Mouse (Mus musculus) embryo, embryonic 11.5 days (tissue): ENCODE results near the gene Ttc22.
A peak's percentile ranks its signal among the peaks of the same experiment; 100 is the strongest.

ENCODE experiments used
- DNase-seq: peaks from one replicate; pipeline ENCODE4 v3.0.0-alpha.2; 2012; ENCODE audit warnings: low read depth, low spot score

Gene Ttc22

DNA sequence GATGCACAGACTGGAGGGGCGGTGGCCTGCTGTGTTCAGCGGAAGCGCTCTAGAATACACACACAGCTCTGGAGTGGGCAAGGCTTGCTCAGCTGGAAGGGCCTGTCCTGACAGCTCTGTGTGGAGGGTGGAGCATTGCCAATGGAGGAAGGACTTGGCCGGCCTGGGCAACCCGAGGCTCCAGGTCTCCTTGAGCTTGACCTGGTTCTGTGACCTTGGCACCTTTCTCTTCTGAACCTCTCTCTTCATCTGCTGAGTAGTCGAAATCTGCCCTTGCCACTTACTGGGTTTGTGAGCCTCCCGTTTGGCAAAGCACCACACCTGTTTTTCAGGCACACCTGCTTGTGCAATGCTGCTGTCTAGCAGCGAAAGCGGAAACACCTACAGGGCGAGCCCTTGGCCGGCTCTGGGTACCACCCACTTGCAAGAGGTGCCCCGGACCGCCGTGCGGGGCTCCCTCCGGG is at the start of gene Ttc22:
Gene Ttc22 (plus strand): TSS at position 403 of the 464 bp plus-strand sequence.
- no peak for DNase-seq

DNA sequence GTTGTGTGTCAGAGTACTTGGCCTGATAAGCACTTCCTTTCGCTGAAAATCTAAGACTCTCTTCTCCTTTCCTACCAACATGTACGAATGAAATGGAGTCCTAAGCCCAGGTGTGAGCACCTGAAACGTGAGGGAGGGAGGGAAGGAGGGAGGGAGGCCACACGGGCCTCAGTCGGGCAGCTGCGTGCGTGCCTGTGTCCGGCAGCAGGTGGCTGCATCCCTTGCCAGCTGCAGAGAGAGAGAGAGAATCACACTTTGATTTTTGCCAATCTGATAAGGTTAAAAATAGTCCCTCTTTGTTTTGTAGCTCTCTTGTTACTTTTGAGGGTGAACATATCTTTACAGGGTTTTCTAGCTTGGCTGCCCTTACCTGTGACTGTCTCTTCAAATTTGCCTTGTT is 47.2 kb upstream of the Ttc22 start:
- DNase-seq, result no peak

DNA sequence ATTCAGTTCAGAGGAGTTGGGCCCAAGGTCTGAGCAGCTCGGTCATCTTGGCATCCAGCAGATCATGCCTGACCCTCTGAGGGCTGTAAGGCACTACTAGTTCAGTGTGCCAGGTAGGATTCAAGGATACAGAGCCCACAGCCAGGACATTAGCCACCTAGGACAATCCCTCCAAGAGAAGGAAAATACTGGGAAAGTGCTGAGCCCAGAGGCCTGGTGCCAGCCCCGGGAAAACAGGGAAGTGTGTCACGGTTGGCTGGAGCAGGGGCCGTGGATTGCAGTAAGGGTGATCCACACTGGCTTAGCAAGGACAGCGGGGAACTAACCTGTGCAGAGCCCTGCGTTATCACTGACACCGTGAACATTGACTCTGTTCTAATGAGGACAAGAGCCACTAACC is 44.7 kb upstream of the Ttc22 start:
- no peak for DNase-seq

DNA sequence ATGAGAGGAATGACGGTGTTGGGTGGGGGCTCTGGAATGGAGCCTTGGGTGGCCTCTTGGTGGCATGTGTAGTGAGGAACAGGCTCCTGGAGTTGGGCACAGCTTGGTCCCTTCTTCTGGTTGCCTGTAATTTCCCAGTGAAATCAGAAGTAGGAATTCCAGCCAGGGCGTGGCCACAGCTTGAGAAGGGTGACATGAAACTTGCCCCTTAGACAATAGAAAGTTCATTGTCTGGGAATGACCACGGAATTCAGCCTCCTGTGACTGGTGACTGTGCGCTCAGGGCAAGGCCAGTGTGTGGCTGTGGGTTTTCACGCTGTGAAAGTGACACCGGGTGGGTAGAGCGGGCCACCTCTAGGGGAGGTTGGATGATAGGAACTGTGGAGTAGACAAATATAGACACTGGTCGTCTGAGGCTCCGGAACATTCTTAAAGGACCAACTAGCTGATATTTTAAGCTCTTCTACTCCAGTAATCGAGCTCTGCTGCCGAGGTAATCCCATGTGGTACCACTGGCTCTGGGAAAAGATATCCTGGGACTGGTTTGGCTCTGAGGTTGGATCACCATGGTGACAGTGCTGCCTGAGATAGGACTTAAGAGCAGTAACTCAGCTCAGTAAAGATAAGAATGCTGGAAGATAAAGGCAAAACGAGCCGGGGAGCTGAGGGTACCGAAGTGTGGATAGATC is 40.9 kb upstream of the Ttc22 start:
- no peak for DNase-seq

DNA sequence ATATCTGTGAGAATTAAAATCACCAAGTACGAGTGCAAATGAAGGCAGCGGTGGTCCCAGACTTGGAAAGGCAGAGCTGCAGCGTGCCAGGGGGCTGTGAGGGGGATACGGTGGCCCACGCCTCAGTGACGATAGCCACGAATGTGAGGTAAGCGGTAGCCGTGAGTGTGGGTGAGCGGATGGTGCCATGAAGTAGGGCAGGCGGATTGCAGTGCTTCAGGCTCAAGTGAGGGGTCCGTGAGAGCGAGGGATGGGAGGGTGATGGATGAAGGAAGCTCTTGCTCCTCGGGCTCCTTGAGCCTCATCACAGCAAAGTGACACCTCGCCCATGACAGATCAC is 40.4 kb upstream of the Ttc22 start:
- no peak for DNase-seq

DNA sequence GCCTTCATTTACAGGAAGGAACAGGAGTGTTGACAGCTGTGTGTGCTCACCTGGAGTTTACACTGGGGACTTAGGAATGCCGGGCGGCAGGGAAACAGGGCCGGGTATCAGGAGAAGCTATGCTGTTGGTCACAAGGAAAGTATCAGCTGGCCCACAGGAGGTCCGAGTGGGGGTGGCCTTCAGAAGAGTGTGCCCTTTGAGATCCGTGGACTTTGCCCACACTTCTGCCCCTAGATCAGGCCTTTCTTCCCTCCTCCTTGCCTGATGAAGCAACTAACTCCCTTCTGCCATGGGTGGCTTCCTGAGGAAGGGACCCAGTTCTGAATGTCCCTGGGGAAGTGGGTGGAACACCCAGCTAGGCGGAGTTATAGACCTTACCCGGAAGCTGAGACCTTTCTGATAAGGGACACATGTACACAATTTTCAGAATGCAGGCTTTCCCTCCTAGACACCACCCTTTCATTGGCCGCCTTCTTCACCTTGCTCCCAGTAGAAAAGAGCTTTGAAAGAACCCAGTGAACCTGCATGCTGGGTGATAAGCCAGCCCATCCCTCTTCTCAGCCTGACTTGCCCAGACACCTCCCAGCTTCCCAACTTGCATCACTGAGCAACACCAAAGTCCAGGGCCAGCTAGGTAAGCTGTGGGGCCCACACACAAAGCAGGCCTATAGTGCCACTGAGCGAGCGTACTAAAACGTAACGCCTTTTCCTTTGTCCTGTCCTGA is 39.6 kb upstream of the Ttc22 start:
- DNase-seq, result no peak

DNA sequence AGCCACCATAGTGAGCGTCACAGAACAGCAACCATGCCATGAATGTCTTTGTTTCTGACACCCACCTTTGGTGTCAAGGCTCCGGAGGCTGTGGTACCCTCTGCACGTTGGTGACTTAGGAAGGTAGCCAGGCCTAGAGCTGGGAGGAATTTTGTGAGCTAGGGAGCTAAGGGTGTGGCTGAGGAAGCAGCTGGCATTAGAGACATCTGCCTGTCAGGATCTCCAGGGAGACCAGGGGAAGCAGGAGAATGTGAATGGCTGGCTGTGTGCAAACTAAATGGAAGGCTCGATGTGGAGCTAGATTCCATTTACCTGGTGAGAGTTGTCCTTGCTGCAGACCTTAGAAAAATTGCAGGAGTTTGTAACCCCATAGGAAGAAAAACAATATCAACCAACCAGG is 37.6 kb upstream of the Ttc22 start:
- DNase-seq, result no peak

DNA sequence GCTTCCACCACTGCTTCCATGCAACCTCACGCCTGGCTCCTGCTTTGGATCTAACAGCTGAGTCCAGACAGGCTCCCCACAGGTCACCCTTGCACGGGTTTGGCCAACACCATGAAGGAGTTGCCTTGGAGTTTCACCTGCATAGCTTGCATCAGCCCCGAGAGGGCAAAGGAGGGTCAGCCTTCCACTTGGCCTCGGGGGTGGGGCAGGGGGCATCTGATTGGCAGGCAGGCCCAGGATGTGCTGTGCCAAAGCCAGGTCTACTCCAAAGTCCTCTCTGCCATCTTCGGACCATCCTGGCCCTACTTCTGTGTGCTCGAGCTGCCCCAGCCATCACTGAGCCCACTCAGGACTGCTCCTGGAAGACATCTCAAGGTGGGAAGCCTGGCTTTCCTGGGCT is 35.2 kb upstream of the Ttc22 start:
- DNase-seq, result no peak

DNA sequence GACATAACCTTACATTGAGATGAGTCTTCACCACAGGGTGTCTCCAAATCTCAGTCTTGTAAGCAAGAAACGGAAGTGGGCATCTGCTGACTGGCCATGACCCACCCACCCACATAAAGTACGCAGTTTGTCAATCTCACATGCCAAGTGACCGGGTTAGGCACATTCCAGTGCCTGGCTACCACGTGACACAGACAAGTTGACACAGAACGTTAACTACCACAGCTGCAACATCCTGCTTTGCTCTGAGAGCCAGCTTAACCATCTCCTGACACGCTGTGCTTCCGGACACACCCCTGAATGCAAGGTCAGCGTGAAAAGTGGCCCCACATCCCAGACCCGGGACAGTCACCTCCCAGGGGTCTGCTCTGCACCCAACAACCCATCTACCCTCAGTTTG is 32.1 kb upstream of the Ttc22 start:
- DNase-seq, result no peak

DNA sequence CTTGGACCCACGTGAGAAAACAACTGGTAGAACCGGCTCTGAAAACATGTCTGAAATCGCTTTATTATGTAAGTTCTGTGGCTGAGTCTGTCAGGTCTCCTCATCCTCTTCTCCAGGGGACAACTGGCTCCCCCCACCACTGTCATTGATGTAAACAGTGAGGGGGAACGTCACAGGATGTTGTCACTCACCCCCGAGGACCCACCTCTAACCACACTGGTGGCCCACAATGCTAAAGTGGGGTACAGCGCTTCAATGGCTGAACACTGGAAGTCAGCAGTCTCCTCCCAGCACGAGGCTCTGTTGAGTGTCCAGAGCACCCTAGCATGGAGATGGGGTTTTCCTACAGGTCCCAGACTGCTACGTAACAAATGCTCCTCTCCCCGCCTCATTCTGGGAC is 31.4 kb upstream of the Ttc22 start:
- no peak for DNase-seq

DNA sequence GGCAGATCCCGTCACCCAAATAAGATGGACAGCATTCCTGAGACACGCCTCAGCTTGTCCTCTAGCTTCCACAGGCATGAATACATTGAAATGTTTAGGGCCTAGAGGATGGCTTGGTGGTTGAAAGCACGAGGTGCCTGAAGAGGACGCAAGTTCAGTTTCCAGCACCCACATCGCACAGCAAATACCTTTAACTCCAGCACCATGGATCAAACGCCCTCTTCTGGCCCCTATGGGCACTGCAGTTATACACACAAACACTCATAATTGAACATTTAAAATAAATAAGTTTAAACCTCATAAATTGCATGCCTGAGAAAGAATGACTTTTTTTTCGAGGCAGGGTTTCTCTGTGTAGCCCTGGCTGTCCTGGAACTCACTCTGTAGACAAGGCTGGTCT is 28.6 kb upstream of the Ttc22 start:
- DNase-seq, result no peak

DNA sequence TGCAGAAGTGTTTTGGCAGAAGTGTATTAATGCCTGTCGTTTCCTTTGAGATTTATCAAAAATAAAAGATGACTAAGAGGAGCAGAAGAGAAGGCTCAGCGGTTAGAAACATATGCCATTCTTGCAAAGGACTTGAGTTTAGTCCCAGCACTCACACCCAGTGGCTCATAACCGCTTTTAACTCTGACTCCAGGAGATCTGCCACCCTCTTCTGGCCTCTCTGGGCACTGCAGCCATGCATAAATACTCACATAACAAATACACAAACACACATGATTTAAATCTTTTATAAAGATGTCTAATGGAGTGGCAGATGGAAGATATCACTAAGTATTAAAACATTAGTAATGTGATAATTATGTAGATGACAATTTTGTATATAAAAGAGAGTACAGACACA is 26.0 kb upstream of the Ttc22 start:
- DNase-seq, result no peak

DNA sequence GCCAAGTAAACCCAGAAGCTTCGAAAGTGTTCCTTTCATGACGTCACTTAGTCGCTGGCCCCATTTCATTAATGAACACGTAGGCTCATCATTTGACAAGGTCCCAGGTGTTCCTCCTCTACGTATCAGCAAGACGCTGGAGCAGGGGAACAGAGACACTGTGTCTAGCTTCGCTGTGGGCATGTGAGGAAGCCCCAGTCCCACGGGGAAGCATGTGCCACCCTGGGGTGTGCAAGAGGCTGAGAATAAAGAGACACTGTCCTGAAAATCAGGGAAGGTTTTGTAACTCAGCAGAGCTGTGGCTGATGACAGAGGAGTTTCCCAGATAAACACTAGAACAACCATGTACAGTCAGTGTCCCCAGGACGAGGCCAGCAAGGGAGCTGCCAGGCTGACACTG is 25.2 kb upstream of the Ttc22 start:
- no peak for DNase-seq

DNA sequence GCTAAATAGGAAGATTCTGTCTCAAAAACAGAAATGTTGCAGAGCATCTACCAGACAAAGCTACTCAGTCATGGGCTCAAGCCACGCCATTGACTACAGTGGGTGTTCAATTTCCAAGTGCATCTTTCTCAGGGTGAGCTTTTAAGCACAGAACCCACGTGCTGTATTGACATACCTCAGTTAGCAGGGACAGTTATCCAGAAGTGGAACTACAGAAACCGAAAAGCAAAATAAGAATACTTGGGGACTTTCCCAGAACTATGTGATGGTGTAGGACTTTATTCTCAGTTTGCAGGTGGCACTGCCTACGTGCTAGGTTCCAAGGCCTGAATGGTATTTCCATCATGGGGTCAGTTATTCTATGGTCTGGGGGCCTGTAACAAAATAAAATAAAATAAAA is 24.5 kb upstream of the Ttc22 start:
- DNase-seq, result no peak

DNA sequence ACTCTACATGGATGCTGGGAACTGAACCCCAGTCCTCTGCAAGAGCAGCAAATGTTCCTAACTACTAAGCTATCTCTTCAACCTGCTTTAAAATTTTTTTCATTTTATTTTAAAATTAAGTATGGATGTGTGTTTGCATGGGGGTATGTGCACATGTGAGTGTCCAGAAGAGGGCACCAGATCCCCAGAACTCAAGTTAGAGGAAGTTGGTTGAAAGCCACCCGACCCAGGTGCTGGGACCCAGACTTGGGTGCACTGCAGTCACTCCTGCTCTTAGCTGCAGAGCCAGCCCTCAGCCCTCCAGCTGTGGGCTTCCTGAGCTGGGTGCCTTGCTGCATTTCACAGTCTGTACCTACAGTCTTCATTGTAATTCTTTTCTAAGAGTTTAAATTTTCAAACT is 22.8 kb upstream of the Ttc22 start:
- DNase-seq, result no peak

DNA sequence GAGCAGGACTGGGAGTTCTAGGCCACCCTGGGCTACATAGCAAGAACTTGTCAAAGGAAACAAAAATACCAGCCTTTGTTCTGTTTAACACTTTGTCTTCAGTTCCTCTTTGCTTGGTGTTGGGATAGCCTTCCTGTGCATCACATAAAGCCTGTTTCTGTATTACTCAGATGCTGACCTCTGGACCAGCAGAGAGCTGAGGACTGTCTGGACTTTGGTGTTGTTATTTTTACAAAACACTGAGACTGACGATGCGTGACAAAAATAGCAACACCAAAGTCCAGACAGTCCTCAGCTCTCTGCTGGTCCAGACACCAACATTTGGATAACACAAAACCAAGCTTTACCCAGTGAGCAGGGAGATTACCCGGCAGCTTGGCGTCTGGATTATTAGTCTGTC is 21.5 kb upstream of the Ttc22 start:
- DNase-seq, result no peak

DNA sequence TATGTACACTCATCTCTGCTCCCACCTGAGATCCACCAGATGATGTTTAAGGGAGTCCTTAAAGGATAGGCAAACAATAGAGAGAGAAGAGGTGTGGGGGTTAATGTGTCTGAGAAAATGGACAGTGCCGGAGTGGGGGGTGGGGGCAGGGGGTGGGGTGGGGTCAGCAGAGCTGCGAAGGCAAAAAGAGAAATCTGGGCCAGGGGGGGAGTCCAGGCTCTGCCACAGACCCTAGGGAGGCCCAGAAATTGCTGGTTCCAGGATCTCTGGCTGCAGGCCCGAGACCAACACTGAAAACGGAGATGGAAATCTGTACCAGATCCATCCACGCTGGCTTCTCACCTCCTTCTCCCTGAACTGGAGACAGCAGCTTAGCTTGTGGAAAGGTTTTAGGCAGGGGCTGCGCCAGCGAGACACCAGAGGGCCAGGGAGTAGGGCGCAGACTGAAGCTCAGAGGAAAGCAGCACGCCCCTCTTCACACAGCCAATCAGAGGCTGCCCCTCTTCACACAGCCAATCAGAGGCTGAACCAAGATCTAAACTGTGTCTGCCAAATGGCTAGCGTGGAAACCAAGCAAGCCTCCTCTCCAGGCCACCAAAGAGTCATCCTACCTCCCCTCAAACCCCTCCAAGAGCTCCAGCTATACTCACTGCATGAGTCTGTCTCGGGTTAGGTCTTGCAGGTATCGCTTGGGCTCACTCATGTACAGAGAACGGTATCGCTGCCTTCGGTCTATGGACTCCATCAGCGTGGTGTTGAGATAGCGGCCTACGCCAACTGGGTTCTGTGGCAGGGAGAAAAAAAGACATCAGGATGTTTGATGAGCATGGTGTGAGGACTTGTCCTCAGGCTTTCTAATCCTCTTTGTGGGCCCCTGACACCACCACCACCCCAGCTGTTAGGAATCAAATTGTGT is 15.3 kb upstream of the Ttc22 start:
- no peak for DNase-seq

DNA sequence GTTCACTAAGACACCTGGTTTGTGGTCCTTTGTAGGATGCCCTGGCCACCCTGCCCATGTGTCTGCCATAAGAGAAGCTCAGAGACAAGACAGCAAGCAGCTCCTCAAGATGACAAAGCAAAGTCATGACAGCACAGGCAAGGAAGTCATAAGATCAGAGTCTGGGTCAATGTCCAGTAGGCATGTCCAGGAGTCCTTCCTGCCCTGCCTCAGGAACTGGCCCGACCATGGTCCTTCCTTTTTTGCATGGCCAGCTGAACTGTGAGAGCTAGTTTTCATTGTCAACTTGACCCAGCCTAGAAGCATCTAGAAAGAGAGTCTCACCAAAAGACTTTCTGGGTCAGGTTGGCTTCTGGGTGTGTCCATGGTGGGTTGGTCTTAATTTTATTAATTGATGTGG is 14.3 kb upstream of the Ttc22 start:
- DNase-seq, result no peak

DNA sequence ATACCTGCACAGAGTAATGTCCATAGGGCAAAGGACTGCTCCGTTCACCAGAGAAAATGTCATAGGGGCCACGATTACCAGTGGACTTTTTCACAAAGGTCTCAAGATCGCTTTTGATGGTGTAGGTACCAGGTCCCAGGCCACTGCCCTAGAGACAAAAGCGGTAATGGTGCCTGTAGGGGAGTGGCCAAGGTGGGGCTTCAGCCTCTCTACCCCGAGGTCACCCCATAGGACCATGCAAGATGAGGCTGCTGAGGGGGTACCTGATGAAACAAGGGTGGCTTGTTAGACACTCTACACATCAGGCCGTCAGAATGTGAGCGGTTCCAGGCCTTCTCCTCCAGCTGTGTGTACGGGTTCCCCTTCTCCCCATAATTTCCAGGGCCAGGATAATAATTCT is 9.1 kb upstream of the Ttc22 start:
- no peak for DNase-seq

DNA sequence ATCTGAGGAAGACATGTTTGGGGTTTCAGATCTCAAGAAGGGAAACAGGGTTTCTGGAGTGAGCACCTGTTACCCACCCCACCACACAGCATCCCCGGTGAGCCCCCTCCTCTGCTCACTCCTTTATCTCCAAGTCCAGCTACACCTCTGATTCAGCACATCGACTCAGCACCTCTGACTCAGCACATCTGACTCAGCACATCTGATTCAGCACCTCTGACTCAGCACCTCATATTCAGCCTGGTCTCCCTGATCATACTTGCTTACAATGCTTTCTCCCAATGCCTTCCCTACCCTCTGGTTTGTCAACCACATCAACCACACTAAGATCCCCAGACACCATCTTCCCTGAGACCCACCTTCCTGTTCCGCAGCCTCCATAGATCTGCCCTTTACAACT is 8.7 kb upstream of the Ttc22 start:
- no peak for DNase-seq

DNA sequence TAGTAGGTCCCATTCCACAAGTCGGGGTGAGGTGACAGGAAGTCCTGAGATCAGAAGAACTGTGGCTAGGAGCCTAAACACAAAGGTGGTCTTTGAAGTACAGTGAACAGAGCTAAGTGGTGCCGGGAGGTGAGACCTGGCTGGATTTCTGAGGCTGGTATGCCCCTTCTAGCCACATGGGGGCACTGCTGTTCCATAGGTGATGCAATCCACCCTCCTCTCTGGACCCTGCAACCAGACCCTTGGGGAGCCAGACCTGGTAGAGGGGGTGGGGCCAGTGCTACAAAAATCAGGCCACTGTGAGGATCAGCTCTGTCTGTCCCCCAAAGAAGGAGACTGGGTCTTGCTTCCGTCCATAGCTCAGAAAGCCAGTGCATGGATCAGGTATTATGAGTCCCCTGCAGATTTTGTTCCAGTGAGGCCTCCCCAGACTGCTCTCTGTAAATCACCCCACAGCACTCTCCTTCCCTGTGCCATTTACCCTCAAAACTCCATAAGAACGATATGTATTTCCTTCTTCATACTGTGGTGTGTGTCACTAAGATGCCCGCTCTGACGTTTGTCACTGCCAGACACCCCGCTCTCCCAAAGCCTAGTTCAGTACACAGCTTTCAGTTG is 7.9 kb upstream of the Ttc22 start:
- DNase-seq, result peak; percentile 73

DNA sequence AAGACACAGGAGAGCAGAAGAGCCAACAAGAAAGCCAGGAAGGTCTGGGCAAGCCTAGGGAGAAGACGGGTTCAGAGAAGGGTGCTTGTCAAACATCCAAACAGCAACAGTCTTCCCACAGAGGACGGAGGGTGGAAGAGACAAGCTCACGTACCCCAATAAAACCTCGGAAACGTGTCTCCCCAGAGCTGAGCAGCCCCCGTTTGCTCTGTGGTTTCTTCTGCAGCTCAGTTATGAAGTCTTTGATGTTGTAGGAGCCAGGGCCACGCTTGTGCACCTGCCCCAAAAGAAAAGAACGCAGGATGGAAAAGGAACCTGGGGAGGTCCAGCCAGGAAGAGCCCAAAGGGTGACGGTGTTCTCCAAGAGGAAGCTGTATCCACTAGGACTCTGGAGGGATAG is 7.4 kb upstream of the Ttc22 start:
- DNase-seq, result no peak
